Mouse (Mus musculus) layer of hippocampus, postnatal 36 days (tissue): ENCODE data around the gene Cenpt. TPM values are rescaled to one million over a fixed set of nuclear protein-coding genes. Genes with fewer than 3 reads are reported as not detected.
A peak's percentile ranks its signal among the peaks of the same experiment; 100 is the strongest.
"Not testable (repeated sequence)": the region's sequence is repeated elsewhere in the genome, so short reads cannot be mapped to it uniquely, and the experiment has no call there.

ENCODE experiments used
- DNase-seq, 2 experiments: peaks; one replicate each; pipeline ENCODE4 v3.0.0; 2022
- total RNA-seq, 2 experiments: library from RNA; stranded (reverse); gene quantifications; 2 replicates each; pipeline ENCODE4 v1.2.3; 2021

Gene Cenpt
- total RNA-seq, 2 experiments from 2014 or later: 14.2 to 15.2 TPM

- DNase-seq: no peak
Measured at GRCm38 (mm10) chr8:105854303-105854702, 1.2 kb upstream of the Cenpt start.

GRCm38 (mm10) chr8:105852146-105852729 lies 840 bp downstream of the Cenpt start:
- no peak for DNase-seq

GRCm38 (mm10) chr8:105851651-105852143 lies 1.4 kb downstream of the Cenpt start:
- DNase-seq: peak; percentile 88 to 89

GRCm38 (mm10) chr8:105850611-105851010 lies 2.5 kb downstream of the Cenpt start:
- DNase-seq: no peak

- no peak for DNase-seq
Measured at GRCm38 (mm10) chr8:105850014-105850413, 3.1 kb downstream of the Cenpt start.

GRCm38 (mm10) chr8:105846678-105847077 lies 6.4 kb downstream of the Cenpt start:
- DNase-seq: no peak

GRCm38 (mm10) chr8:105839209-105839608 lies 13.9 kb downstream of the Cenpt start:
- no peak for DNase-seq

- no peak for DNase-seq
Measured at GRCm38 (mm10) chr8:105836991-105837390, 16.1 kb downstream of the Cenpt start.

- DNase-seq: peak in 1 of 2 experiments; percentile 45
Measured at GRCm38 (mm10) chr8:105835318-105835717, 17.8 kb downstream of the Cenpt start.

- DNase-seq: not testable (repeated sequence)
Measured at GRCm38 (mm10) chr8:105833740-105834139, 19.3 kb downstream of the Cenpt start.

- peak; percentile 95 to 97 for DNase-seq
Measured at GRCm38 (mm10) chr8:105826861-105827848, 25.9 kb downstream of the Cenpt start, which contains the start of the genes Ranbp10 and Tsnaxip1. Ranbp10 (minus strand) TSS chr8:105827350. Tsnaxip1 (plus strand) TSS chr8:105827731.

GRCm38 (mm10) chr8:105826379-105826778 lies 26.7 kb downstream of the Cenpt start:
- no peak for DNase-seq

GRCm38 (mm10) chr8:105825506-105825905 lies 27.6 kb downstream of the Cenpt start:
- DNase-seq: no peak

- no peak for DNase-seq
Measured at GRCm38 (mm10) chr8:105820925-105821324, 32.2 kb downstream of the Cenpt start.

- DNase-seq: no peak
Measured at GRCm38 (mm10) chr8:105819659-105820058, 33.4 kb downstream of the Cenpt start.

GRCm38 (mm10) chr8:105813241-105813640 lies 39.8 kb downstream of the Cenpt start:
- no peak for DNase-seq

- no peak for DNase-seq
Measured at GRCm38 (mm10) chr8:105812511-105812910, 40.6 kb downstream of the Cenpt start.

- no peak for DNase-seq
Measured at GRCm38 (mm10) chr8:105811543-105811942, 41.5 kb downstream of the Cenpt start.

- no peak for DNase-seq
Measured at GRCm38 (mm10) chr8:105811061-105811460, 42.0 kb downstream of the Cenpt start.

- no peak for DNase-seq
Measured at GRCm38 (mm10) chr8:105810245-105810786, 42.8 kb downstream of the Cenpt start.

GRCm38 (mm10) chr8:105808480-105808879 lies 44.6 kb downstream of the Cenpt start:
- DNase-seq: no peak

- no peak for DNase-seq
Measured at GRCm38 (mm10) chr8:105807766-105808165, 45.3 kb downstream of the Cenpt start.

GRCm38 (mm10) chr8:105805964-105806363 lies 47.1 kb downstream of the Cenpt start:
- no peak for DNase-seq
